Mouse (Mus musculus) left cerebral cortex, adult 9 months (tissue): ENCODE results near the gene Trpm5.
A peak's percentile ranks its signal among the peaks of the same experiment; 100 is the strongest.

Experiments
- DNase-seq, 2 experiments: peaks; one replicate each; pipeline ENCODE4 v3.0.0; 2022; ENCODE audit warnings: low spot score in 2 of 2

Gene Trpm5

DNA sequence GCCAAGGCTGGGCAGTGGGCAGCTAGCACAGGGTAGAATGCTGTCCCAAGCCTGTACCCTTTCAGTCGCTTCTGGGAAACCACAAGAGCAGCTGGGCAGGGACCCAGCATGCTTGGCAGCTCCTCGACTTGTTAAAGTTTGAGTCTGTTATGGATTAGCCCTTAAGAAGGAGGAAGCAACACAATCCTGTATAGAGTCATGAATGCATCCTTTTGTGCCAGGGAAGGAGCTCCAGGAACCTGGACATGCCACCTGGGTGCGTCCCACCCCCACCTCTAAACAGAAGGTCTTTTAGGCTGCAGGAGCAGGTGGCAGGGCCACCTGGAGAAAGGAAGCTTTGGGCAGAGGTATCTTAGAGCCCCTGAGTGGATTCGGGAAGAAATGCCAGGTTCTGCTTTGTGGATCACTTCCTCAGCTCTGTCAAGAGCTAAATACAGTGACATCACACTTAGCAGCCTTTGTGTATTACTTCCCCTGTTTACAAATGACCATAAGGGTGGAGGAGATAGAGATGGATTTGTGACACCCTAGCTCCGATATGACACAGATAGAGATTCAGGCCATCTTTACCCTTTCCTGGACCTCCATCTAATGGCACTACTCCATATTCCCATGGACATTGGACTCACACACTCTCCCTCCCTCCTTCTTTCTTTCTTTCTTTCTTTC, 35.1 kb downstream of the Trpm5 start:
- DNase-seq, result peak in 1 of 2 experiments; percentile 61

DNA sequence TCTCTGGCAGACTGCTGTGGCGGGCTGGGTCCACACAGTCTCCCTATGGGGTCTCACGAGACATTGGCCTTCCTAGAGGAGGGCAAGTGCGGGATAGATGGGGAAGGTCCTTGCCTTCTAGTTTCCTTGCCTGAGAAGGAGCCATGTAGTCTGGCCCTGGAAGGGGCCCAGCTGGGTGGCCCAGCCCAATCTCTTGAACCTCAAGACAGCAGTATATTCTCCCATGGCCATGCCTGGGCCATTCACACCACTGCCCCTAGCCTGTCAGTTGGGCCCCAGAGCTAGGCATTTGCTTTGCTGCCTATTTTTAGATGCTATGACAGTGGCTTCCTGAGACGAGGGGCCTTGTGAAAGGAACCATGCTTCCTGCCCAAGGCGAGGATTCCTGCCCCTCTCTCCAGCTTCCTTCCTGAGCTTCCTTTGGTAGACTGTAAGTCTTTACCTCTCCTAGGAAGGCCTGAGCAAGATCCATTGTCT, 36.2 kb downstream of the Trpm5 start:
- no peak for DNase-seq

DNA sequence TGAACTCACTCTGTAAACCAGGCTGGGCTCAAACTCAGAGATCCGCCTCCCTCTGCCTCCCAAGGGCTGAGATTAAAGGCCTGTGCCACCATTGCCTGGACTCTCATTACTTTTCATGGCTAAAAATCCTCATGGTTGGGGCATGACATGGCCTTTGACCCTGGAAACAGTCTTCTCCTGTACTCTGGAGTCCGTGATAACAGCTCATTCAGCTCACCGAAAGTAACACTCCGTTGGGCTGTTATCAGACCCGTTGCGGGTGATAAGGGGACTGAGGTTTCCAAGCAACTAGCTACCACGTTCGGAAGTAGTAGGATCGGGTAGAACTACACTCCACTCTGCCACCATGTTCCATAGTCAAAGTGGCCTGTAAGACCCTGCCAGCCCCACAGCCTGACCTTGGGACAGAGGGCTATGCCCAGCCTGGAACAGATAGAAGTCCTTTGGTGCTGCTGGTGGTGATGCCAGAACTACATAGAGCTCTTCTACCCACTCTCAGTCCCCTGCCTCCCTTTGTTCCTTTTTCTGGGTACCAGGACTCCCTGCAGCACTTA, 36.7 kb downstream of the Trpm5 start:
- DNase-seq, result no peak

DNA sequence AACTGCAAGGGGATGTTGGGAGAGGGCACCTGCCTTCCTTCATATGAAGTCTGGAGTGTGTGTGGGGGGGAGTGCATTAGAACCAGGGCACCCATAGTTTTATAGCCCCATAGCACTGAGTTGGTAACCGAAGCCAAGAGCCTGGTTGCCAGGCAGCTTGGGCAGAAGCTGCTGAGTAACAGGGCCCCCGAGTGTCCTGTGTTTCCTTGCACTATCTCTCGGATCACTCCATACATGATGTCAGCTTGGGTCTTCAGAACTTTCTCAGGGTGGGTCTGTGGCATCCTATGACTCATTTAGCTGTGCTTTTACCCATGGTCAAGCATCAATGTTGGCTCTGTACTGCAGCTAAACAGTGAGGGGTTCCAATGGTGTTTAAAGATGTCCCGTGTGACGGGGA, 37.4 kb downstream of the Trpm5 start:
- DNase-seq, result no peak

DNA sequence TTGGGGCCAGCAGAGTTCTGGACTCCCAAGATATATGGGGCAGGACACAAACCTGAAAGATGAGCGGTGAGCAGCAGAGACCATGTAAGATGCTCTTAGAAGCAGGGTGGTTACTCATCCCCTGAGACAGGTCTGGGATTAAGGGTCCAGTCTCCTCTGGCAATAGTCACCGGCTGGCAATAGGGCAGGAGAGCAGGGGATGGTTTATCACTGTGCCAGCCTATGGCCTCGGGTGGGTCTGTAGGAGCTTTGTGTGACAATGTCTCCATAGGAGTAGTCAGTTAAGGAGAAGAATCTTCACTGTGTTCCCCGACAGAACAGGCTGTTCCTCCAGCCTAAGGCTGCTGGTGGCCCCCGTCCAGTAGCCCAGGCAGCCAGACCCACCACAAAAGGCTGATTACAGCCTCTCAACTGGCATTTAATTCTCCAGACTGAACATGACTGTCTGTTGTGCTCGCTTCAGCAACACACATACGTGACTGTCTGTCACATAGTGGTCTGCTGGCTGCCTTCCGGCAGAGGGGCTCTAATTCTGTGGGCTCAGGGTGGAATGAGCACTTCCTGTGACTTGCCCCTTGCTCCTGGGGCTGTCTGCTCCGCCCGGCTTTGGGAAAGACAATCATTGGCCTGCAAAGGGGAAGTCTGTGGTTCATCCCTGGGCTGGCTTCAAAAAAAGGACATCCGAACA, 38.8 kb downstream of the Trpm5 start:
- DNase-seq, result no peak

DNA sequence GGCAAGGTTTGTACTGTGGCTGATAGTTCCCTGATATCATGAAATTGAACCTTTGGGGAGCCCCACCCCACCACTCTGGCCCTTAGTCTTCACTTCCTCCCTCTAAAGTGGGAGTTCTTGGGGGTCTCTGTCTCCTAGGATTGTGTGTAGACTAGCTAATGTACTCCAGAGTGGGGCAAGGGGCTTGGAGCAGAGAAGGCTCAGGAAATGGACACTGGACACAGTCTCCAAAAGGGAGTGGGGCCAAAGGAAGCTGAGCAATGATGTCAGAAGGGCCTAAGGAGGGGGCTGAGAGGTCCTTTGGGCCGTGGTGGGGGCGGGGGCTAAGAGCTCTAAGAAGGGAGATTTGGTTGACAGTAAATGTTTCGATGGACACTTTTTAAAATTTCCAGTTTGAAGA, 39.4 kb downstream of the Trpm5 start:
- DNase-seq, result no peak

DNA sequence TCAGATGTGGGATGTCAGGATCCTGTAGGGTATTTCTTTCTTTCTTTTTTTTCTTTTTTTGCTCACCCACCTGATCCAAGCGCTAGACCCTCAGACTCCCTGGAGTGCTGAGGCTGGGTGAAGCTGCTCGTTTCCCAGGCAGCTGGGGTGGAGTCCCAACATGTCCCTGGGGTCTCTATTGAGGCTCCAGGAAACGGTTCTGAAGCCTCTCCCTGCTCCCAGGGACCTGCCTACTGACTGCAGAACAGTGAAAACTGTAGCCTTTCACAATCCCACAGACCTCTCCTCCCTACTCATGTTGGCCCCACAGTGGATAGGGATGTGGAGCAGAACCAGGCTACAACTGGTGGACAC, 39.9 kb downstream of the Trpm5 start:
- no peak for DNase-seq

DNA sequence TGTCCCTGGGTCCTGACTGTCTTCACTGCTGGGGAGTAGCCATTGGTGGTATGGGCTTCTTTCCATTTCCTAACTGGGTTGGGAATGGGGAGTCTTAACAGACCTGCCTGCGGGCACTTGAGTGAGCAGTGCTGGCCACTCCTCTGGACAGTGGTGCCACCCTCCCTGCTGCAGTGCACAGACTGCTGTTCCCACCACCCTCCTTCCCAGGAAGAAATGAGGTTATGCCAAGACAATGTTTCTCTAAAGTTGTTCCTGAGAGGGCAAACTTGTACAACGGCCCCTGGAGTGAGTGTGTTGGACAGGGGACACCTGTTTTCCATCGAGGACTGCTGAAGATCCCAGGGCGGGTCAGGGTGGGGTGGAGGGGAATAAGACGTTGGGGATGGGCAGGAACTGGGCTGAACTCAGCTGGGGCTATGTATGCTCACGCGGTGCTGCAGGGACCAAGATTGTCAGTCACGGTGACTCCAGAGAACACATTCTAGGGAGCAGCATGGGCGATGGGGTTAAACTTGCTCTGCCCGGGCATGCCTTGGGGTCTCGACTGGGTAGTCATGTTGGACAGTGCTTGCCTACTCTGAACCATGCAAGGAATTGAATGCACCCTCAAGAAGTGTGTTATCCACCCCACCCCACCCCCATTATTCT, 40.4 kb downstream of the Trpm5 start:
- no peak for DNase-seq

DNA sequence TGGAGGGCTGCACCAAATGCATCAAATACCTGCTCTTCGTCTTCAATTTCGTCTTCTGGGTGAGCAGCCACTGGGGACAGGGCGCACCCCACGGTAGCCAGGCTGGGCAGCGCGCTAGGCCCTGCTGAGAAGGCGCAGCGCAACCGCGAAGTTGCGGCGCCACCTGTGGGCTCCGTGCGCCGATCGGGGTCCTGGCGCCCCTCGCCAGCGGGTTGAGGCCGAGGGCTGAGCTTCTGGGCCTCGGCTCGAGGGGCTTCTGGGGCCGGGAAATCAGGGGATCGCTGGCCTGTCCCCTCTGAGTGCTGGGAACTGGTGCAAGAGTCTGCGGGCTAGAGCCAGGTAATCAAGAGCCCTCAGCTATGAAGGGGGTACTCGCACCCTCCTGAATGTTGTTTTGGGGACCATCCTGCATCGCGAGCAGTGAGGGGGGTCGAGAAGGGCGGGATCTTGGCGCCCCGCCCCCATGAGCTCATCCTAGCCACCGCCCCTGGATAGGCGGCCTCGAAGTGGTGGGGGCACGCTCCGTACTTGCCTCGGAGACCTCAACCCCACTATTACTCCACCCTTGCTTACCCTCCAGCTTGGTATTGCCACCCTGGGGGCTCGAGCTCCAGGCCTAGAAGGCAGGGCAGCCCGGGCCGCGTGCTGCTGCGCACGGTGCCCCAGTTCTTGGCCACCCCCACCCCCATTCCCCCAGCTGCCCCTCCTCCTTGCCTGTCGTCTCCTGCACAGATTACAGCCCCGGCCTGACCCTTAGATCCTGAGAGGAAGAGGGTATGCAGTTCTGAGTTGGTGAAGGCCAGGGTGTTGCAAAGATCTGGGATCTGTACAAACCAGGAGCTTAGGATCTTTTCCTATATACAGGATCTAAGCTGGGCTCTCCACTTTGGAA, 41.2 kb downstream of the Trpm5 start:
- DNase-seq, result peak in 1 of 2 experiments; percentile 56

DNA sequence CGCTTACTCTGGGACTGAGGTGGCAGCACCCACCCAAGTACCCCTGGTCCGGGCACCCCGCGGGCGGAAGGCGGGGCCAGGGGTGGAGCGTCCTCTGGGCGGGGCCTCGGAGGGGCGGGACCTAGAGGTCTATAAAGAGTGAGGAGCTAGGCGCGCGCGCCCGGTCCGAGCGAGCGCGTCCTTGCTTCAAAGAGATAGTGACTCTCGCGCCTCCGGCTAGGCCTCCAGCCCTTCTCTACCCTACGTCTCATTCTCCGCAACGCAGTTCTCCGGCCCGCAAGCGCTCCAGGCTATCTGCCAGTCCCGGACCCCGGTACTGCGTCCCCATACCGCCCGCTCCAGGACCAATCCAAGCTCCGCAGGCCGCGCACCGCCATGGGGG, 41.8 kb downstream of the Trpm5 start, which contains the start of gene Cd81:
Gene Cd81, plus strand, starts transcription at position 114 of the 382 bp plus-strand sequence.
- DNase-seq, result peak in 1 of 2 experiments; percentile 85

DNA sequence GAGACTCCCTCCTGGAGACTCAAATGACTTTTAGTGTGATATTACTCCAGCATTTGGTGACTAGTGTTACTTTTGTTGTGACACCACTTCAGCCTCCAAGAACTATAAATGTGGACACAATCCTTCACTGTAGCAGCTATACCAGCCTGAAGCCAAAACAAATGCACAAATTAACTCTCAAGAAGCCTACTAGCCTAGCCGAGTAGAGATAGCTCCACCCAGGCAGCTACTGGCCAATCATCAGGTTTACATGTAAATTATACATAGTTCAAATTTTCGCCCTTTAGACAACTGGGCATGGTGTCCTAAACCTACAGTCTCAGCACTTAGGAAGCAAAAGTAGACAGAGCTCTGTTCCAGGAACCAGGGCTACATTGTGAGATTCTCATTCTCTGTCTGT, 43.1 kb downstream of the Trpm5 start:
- DNase-seq, result no peak

DNA sequence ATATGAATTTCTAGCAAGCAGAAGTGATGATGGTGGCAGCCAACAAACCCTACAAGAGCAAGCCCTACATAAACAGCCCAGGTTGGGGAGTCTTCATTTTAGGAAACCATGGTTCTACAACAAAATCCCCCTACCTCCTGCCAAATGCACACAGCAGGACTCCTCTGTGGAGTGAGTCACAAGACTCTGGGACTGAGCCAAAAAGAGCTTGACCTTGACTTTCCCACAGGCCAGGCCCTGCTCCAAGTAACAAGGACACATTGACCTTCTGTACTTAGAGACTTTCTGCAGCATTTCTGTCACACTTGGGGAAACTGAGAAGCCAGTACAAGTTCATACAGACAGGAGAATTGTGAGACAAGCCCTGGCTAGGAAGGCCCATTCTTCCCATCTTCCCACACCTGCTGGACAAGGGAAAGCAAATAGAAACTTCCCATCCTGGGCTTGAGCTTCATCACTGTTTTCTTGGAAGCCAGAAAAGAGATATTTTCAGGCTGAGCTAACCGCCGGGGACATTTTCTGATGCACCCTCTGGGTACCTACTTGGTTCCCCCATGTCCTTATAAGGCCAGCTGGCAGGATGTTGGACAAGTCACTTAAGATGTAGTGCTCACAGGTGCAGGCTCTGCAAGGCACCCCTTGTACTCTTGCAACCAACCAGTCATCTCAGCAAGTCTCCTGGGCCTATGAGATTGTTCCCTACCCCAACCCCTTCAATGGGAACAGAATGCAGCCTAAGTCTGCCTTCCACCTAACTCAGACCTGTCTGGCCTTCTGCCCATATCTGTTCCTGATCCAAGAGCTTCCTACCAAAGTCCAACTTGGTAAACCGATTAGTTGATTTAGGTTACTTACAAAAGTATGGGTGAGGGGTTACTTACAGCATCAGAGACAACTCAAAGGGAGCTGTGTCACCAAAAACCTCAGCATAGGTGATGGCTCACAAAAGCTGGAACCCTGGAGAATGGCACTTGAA, 44.3 kb downstream of the Trpm5 start:
- DNase-seq, result no peak

DNA sequence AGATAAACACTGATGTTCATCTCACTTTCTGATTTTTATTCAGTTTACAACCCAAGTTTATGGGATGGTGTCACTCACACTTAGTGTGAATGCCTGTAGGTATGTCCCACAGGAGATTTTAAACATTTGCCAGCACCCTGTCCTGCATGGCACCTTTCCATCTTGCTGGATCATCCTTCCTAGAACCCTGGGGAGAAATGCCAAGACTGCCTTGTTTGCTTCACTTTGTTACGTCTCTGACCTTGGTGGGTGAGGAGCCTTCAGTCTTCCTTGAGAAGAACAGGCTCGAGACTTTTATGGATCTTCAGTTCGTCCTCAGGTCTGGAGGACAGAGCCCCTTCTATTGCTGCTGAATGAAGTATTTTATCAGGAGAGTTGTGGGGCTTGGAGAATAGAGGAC, 45.1 kb downstream of the Trpm5 start:
- no peak for DNase-seq

DNA sequence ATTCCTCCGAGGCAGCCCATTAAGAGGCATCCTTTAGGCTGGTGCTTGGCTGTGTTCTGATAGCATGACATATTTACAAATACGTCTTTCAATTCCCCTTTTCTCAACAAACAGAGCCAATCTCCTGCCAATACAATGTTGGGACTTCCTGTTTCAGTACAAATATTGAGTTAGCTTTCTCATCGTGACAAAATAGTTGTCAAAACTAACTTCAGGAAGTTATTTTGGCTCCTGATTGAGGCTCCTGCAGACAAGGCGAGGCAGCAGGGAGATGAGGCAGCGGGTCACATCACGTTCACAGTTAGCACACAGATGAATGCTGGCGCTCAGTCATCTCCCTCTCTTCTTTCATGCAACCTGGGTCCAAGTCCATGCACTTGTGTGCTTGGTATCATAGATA, 48.1 kb downstream of the Trpm5 start:
- DNase-seq, result no peak

DNA sequence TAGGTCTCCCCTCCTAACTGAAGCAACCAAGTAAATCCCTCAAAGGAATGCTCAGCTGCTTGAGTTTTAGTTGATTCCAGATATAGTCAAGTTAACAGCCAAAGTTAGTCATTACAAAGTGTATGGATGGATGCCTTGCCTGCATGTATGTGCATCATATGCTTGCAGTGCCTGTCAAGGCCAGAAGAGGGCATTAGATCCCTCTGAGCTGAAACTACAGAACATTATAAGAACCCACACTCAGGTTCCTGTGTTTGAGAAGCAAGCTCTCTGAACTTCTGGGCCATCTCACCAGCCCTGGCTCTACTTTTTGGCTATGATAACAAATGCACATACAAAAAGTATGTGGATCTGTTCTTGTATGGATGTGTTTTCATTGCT, 49.6 kb downstream of the Trpm5 start:
- no peak for DNase-seq

DNA sequence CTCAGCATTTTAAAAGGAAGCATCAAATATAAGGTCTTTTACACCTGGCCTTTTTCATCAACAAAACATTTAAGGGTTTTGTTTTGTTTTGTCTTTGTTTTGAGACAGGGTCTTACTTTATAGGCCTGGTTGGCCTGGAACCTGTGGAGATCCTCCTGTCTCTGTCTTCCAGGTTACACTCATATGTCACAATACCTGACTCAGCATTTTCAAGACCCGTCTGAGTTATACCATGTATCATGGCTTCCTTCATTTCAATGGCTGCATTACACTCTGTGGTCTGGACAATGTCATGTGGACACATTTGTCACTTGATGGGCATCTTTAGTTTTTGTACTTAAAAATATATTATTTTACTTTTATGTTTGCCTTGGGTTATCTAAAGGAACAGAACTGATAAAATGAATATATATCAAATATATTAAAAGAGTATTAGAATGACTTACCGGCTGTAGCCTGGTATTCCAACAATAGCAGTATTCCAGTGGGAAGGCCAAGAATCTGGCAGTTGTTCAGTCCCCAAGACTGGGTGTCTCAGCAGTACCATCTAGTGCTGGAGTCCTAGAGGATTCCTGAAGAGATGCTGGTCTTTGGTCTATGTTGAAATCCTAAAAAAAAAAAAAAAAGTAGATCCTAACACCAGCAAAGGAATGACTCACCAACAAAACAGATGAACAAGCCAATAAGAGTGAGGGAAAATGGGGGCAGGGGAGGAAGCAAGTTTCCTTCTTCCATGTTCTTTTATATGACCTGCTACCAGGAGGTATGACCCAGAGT, 50.2 kb downstream of the Trpm5 start:
- DNase-seq, result no peak

DNA sequence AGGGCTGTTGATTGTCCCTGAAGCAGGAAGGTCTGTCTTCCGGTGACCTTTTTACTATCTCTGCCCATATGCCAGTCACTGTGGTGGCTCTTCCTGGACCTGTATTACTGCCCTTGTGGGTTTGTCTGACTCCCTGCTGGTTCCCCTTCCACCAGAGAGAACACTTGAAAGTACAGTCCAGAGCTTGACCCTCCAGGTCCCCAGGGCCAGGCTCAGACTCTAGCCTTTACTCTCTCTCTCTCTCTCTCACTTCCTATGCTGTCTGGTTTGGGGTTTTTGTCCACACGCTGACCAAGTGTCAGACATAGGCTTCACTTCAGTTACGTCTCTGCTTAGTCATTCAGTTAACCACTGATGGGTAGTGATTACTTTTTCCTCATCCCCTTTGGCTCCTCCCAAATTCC, 51.5 kb downstream of the Trpm5 start:
- no peak for DNase-seq

DNA sequence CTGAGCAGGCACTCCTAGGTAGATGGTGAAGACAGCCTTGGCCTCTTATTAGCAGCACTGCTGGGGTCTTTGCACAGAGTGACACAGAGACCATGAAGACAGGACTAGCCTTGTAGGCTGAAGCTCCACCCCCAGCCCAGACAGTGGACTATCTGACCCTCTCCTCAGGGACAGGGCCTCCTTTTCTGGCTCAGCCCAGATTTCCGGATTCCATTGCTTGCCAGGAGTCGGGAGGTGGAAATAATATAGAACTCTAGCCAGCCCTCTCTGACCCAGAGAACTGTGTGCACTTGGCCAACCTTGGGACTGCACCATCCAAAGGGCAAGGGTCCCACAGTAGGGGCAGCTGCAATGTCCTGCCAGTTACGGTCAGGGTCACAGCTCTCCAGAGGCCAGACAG, 52.4 kb downstream of the Trpm5 start:
- DNase-seq, result no peak

DNA sequence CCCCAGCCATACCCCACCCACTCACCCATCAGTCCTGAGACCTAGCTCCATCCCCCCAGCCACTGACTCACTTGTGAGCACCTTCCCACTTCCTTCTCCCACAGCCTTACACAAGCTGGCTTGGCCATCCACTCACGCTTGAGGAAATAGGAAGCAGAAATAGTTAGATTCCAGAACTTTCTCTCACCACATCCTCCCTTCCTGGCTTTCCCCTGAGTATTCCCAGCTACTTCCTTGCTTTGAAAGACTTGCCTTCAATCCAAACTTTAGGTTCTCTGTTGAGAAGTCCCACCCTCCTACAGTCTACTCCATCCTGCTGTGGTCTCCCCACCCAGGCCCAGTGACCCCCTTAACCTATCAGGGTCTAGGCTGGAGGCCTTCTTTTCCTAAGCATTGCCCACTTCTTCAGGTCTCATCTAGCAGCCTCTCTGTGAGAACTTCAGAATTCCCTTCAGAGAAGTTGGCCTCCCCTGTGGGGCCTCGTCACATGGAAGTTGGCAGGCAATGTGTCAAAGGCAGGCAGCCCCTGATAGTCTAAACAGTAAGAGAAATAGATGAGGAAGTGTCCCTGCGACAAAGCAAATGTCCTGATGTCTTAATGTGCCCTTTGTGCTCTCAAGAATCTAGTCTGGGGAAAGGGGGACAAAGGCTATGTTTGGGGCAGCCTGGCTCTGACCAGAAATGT, 53.2 kb downstream of the Trpm5 start:
- no peak for DNase-seq
